In genomic region chr4:154963901-154964580, GRCm38 (mm10) we compare ENCODE assay signal across 8 mouse cellular contexts. TPM values are rescaled to one million over a fixed set of nuclear protein-coding genes. Genes with fewer than 3 reads are reported as not detected.
A peak's percentile ranks its signal among the peaks of the same experiment; 100 is the strongest.
DNase-seq lines count a peak whose midpoint lies in the region; ATAC-seq and TF ChIP-seq lines count a peak whose summit lies in the region.

Pank4 (plus strand) TSS chr4:154964123.

- ATAC-seq in forebrain, embryonic 16.5 days, result peak; percentile 92
- ATAC-seq in neural tube, embryonic 14.5 days (ENCODE audit: low read depth), result peak; percentile 90

- H3K27me3 ChIP-seq in forebrain, embryonic 16.5 days (replicated peaks; ENCODE audit: control insufficient read depth, insufficient read depth, low read length), result no peaks in the 10 kb centered on the region
- peaks cover 8% of the 10 kb centered on the region; the same call in 1 of the 2 replicates for H3K27me3 ChIP-seq in neural tube, embryonic 14.5 days (ENCODE audit: control insufficient read depth, insufficient read depth, low read length)
- H3K27me3 ChIP-seq in testis, adult 2 months (ENCODE audit: control insufficient read depth, insufficient read depth, low read length), result 0 out of 2 replicates have a peak, but pooled peaks cover 2% of the 10 kb centered on the region

- H3K4me2 ChIP-seq in forebrain, embryonic 16.5 days (ENCODE audit: low read length), result peak within 1 kb of the TSS; percentile 89
- H3K4me2 ChIP-seq in neural tube, embryonic 14.5 days (ENCODE audit: low read depth, low read length), result peak within 1 kb of the TSS; percentile 84

- H3K4me3 ChIP-seq in ES-E14 (ENCODE audit: insufficient read depth in 1 of 2, low read depth in 1 of 2, low read length in 2 of 2, poor library complexity in 1 of 2, severe bottlenecking in 1 of 2), result peak within 1 kb of the TSS; percentile 89 to 93
- H3K4me3 ChIP-seq in forebrain, embryonic 16.5 days (replicated peaks; ENCODE audit: low read length), result peak within 1 kb of the TSS; percentile 84
- peak within 1 kb of the TSS; percentile 73 for H3K4me3 ChIP-seq in neural tube, embryonic 14.5 days (ENCODE audit: low read depth, low read length)
- peak within 1 kb of the TSS; percentile 94 for H3K4me3 ChIP-seq in testis, adult 2 months (ENCODE audit: control insufficient read depth, low read depth, low read length)

- H3K4me1 ChIP-seq in ES-E14 (ENCODE audit: control insufficient read depth in 2 of 2, insufficient read depth in 2 of 2, low read length in 2 of 2, poor library complexity in 1 of 2), result peaks cover 0 to 5% of the 10 kb centered on the region in 2 experiments; a peak in 1 of 4 replicates
- H3K4me1 ChIP-seq in forebrain, embryonic 16.5 days (replicated peaks; ENCODE audit: control insufficient read depth, insufficient read depth, low read length), result peaks cover 62% of the 10 kb centered on the region
- peaks cover 47% of the 10 kb centered on the region for H3K4me1 ChIP-seq in neural tube, embryonic 14.5 days (ENCODE audit: control insufficient read depth, insufficient read depth, low read length)
- H3K4me1 ChIP-seq in testis, adult 2 months (ENCODE audit: control insufficient read depth, insufficient read depth, low read length), result peaks cover 36% of the 10 kb centered on the region

- H3K27ac ChIP-seq in ES-E14 (ENCODE audit: insufficient read depth, low read depth, low read length, poor library complexity, severe bottlenecking), result peak within 1 kb of the TSS; percentile 80
- peak within 1 kb of the TSS; percentile 96 for H3K27ac ChIP-seq in forebrain, embryonic 16.5 days (ENCODE audit: low read length)
- peak within 1 kb of the TSS; percentile 95 for H3K27ac ChIP-seq in neural tube, embryonic 14.5 days (ENCODE audit: low read depth, low read length)
- H3K27ac ChIP-seq in testis, adult 2 months (ENCODE audit: control insufficient read depth, insufficient read depth, low read depth, low read length), result peak within 1 kb of the TSS; percentile 89

- H3K36me3 ChIP-seq in ES-E14 (ENCODE audit: control insufficient read depth, insufficient read depth, low read length, poor library complexity, severe bottlenecking), result peaks cover 10% of the 10 kb centered on the region
- H3K36me3 ChIP-seq in forebrain, embryonic 16.5 days (ENCODE audit: control insufficient read depth, insufficient read depth), result no peaks in the 10 kb centered on the region
- H3K36me3 ChIP-seq in neural tube, embryonic 14.5 days (ENCODE audit: control insufficient read depth, insufficient read depth, low read length), result 0 out of 2 replicates have a peak, but pooled peaks cover 1% of the 10 kb centered on the region
- no peaks in the 10 kb centered on the region for H3K36me3 ChIP-seq in testis, adult 2 months (ENCODE audit: control insufficient read depth, insufficient read depth, low read length)

- intact Hi-C loops in heart, postnatal 25 days (cut with DNase I), result loop anchor here (2.0 kb wide), 1 partner anchor 19 kb away; no protein-coding TSS in a partner anchor

- no peaks in the 10 kb centered on the region for H3K9me3 ChIP-seq in ES-E14 (ENCODE audit: control insufficient read depth, insufficient read depth, low read depth, low read length)
- no peaks in the 10 kb centered on the region for H3K9me3 ChIP-seq in forebrain, embryonic 16.5 days (ENCODE audit: control insufficient read depth, low read length)
- no peaks in the 10 kb centered on the region for H3K9me3 ChIP-seq in neural tube, embryonic 14.5 days (ENCODE audit: control insufficient read depth, low read length)

- H3K9ac ChIP-seq in ES-E14 (ENCODE audit: insufficient read depth, low read depth, low read length, poor library complexity, severe bottlenecking), result peak within 1 kb of the TSS; percentile 94
- peak within 1 kb of the TSS; percentile 92 for H3K9ac ChIP-seq in forebrain, embryonic 16.5 days (replicated peaks; ENCODE audit: low read depth, low read length)
- peak within 1 kb of the TSS; percentile 85 for H3K9ac ChIP-seq in neural tube, embryonic 14.5 days (replicated peaks; ENCODE audit: low read depth, low read length)

- TF ChIP-seq CTCF in testis, adult 2 months (IDR thresholded peaks at IDR 0.05; ENCODE audit: control insufficient read depth, insufficient read depth, insufficient replicate concordance, low read depth, low read length), result no peak

- in situ Hi-C loops in ES-E14 (cut with MboI; ENCODE audit: low sequenced_read_pairs in 2 of 2, unreplicated experiment in 2 of 2), result no loop called here

- TF ChIP-seq POLR2A in testis, adult 2 months (IDR thresholded peaks at IDR 0.05; ENCODE audit: control insufficient read depth, low read depth, low read length), result peak; percentile 60; the same call in 1 of the 2 replicates

- WGBS in forebrain, embryonic 16.5 days, result 0% methylated on average over 64 of the region's 66 CpGs
- WGBS in neural tube, embryonic 14.5 days, result under 1% methylated on average over 55 of the region's 66 CpGs

- DNase-seq in ES-E14 (ENCODE audit: low read depth, low spot score), result no peak
- DNase-seq in cerebellum, adult 11-12 months, result peak; percentile 93
- DNase-seq in heart, postnatal 25 days (ENCODE audit: low spot score), result peak; percentile 84
- peak; percentile 88 to 93 for DNase-seq in layer of hippocampus, adult 18-20 months (ENCODE audit: low spot score in 2 of 2)
- peak; percentile 93 to 95 for DNase-seq in lung, adult 18-20 months

TF ChIP-seq in ES-E14, 5 proteins besides CTCF, POLR2A, EP300 and RAD21:
- TF ChIP-seq HCFC1 (IDR thresholded peaks at IDR 0.05; ENCODE audit: borderline replicate concordance, insufficient read depth, low read length), result peak; percentile 81
- no peak for TF ChIP-seq ZNF384 (IDR thresholded peaks at IDR 0.05; ENCODE audit: low read depth, low read length)
- TF ChIP-seq ZC3H11A (IDR thresholded peaks at IDR 0.05; ENCODE audit: borderline replicate concordance, low read depth, low read length), result no peak
- no peak for TF ChIP-seq CHD2 (IDR thresholded peaks at IDR 0.05; ENCODE audit: low read depth, low read length)
- no peak for TF ChIP-seq MAFK (IDR thresholded peaks at IDR 0.05; ENCODE audit: insufficient read depth, low read depth, low read length)

RNA-seq across cellular contexts. Expression of gene Pank4, which starts in this region (rescaled TPM):
- 29.3 and 50.1 TPM in 2 replicates for total RNA-seq in ES-E14 (2012; rRNA removed)
- 47.1 and 47.3 TPM in 2 replicates for polyA plus RNA-seq in forebrain, embryonic 16.5 days (2015; fragmentation: Nextera tagmentation; extraction: Ambion mirVana)
- 10 to 100 TPM; 45.6 to 46.4 TPM for total RNA-seq in heart, postnatal 25 days (2021)
- total RNA-seq in layer of hippocampus, adult 18-20 months (2021), result 10 to 100 TPM; 36.0 to 37.7 TPM
- polyA plus RNA-seq in neural tube, embryonic 14.5 days (2014; fragmentation: Nextera tagmentation; extraction: Ambion mirVana), result 36.1 and 37.3 TPM in 2 replicates
- 16.7 TPM in 2 replicates for polyA plus RNA-seq in testis, adult 2 months (2012; rRNA removed)
